Mouse (Mus musculus) limb, embryonic 14.5 days (tissue): Measurements from ENCODE around the gene Git2. TPM values are rescaled to one million over a fixed set of nuclear protein-coding genes. Genes with fewer than 3 reads are reported as not detected.
A peak's percentile ranks its signal among the peaks of the same experiment; 100 is the strongest.

Experiments used
- ATAC-seq: fragments of 200-750 bp; cut with Nextera tagmentation; 2 replicates; pipeline ENCODE4 v1.8.0; 2017; ENCODE audit warnings: low read depth, moderate number of reproducible peaks, moderate TSS enrichment; ENCODE audit not compliant: low FRiP score
- DNase-seq: peaks from one replicate; pipeline ENCODE4 v3.0.0-alpha.2; 2015; ENCODE audit warnings: low spot score
- H3K27ac ChIP-seq: fragments of 300-500 bp; sonication (generic); replicated peaks from 2 replicates; pipeline ENCODE4 v1.5.1; 2014; ENCODE audit warnings: low read depth, mild to moderate bottlenecking, low read length, moderate library complexity, mixed read lengths
- H3K27me3 ChIP-seq: fragments of 300-500 bp; sonication (generic); 2 replicates; pipeline ENCODE4 v1.6.1; 2014; ENCODE audit warnings: low read length, mixed read lengths; ENCODE audit not compliant: control insufficient read depth, insufficient read depth
- H3K36me3 ChIP-seq: fragments of 300-500 bp; sonication (generic); 2 replicates; pipeline ENCODE4 v1.6.1; 2014; ENCODE audit warnings: mild to moderate bottlenecking, low read length, moderate library complexity, mixed read lengths; ENCODE audit not compliant: control insufficient read depth, insufficient read depth
- H3K4me1 ChIP-seq: fragments of 300-500 bp; sonication (generic); 2 replicates; pipeline ENCODE4 v1.6.1; 2014; ENCODE audit warnings: antibody characterized with exemption, low read length, mixed read lengths; ENCODE audit not compliant: control insufficient read depth, insufficient read depth
- H3K4me2 ChIP-seq: fragments of 300-500 bp; sonication (generic); replicated peaks from 2 replicates; pipeline ENCODE4 v1.6.1; 2014; ENCODE audit warnings: low read depth, mild to moderate bottlenecking, low read length, moderate library complexity; ENCODE audit not compliant: severe bottlenecking
- H3K4me3 ChIP-seq: fragments of 300-500 bp; sonication (generic); replicated peaks from 2 replicates; pipeline ENCODE4 v1.5.1; 2014; ENCODE audit warnings: low read length
- H3K9ac ChIP-seq: fragments of 300-500 bp; sonication (generic); 2 replicates; pipeline ENCODE4 v1.6.1; 2014; ENCODE audit warnings: mild to moderate bottlenecking, low read depth, low read length, moderate library complexity; ENCODE audit not compliant: severe bottlenecking
- H3K9me3 ChIP-seq: fragments of 300-500 bp; sonication (generic); 2 replicates; pipeline ENCODE4 v1.6.1; 2016; ENCODE audit warnings: low read length; ENCODE audit not compliant: control insufficient read depth
- POLR2A ChIP-seq: fragments of 200-500 bp; IDR thresholded peaks from 2 replicates; pipeline ENCODE4 v1.8.0; 2012; ENCODE audit warnings: inconsistent platforms, mild to moderate bottlenecking, moderate library complexity, borderline replicate concordance; ENCODE audit not compliant: insufficient read depth, insufficient read length; ENCODE audit errors: extremely low read depth
- WGBS: fragments of 180-500 bp; shearing (Covaris S2); extraction: QIAGEN DNeasy Blood & Tissue Kit; methylation state at CpG from one replicate; pipeline ENCODE4 v1.1.7; 2014; 5-methylcytosine and 5-hydroxymethylcytosine counted together
- polyA plus RNA-seq, 2 experiments: library from polyadenylated mRNA; depleted of rRNA in 1 of 2; stranded (reverse) in 1 of 2; unstranded in 1 of 2; fragments of >200 nt; fragmentation: Nextera tagmentation in 1 of 2; extraction: Ambion mirVana in 1 of 2; gene quantifications; 2 replicates each; pipeline versions ENCODE4 v1.2.1 to v1.2.3; 2012 to 2014

Git2 gene
- polyA plus RNA-seq, 2 experiments: 41.6 to 64.2 TPM

DNA sequence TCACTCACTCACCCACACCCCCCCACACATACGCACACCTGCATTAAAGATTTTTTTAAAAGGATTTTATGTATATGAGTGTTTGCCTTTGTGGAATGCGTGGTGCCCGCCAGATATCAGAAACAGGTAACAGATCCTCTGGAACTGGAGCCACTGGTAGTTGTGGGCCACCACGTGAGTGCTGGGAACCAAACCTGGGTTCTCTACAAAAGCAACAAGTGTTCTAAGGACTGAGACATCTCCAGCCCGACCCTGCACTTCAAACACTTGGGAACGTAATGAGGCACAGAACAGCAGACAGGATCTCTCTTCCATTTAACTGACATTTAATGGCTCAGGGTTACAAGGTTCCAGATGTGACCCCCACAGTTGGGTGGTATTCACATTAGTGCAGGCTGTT, 32.6 kb upstream of the Git2 start:
- Histone ChIP-seq H3K4me3 (no peak overlapping the region), H3K4me2 (no peak overlapping the region), H3K9ac (no peak overlapping the region), H3K27me3 (no peaks in the 10 kb centered on the region), H3K27ac (no peak overlapping the region), H3K4me1 (peaks cover 17% of the 10 kb centered on the region), H3K9me3 (no peaks in the 10 kb centered on the region), H3K36me3 (peaks cover 32% of the 10 kb centered on the region)
- WGBS: 35% methylated on average over 6 of the region's 6 CpGs
- ATAC-seq (no peak), DNase-seq (no peak)
- TF ChIP-seq POLR2A: no peak

DNA sequence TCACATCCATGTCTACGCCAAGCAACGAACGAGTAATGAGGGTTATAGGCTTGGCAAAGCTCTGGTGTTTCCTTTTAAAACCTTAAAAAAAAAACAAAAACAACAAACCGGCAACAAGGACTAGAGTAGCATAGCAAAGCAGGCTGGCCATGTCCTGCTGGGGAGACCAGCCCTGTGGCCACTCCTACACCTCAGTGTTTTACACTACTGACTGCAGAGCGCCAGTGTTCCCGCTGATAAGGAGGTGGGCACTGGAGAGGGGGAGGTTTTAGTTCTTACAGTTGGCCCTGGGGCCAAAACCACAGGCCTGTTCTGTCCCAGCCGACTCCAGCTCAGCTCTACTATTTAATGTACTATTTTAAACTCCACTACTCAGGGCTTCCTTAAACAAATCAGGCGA, 32.2 kb upstream of the Git2 start:
- DNase-seq: peak; percentile 20
- WGBS: 18% methylated on average over 8 of the region's 8 CpGs
- no peak; the same call in 1 of the 2 replicates for ATAC-seq

DNA sequence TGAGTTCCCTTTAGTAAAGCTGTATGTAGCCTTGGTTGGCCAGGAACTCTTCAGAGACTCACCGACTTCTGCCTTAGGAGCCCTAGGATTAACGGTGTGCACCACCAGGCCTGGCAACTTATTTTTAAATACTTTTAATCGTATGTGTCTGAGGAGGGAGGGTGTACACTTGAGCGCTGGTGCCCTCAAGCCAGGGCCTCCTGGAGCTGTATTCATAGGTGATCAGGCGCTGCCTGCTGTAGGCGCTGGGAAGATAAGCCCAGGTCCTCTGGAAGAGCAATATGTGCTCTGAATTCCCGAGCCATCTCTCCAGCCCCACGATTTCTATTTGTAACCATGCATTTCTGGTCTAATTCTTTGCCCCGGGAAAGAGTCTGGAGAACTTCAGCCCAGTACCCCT, 31.7 kb upstream of the Git2 start:
- Histone ChIP-seq H3K9ac (no peak overlapping the region), H3K4me3 (no peak overlapping the region), H3K36me3 (peaks cover 39% of the 10 kb centered on the region), H3K4me2 (no peak overlapping the region), H3K27me3 (no peaks in the 10 kb centered on the region), H3K9me3 (no peaks in the 10 kb centered on the region), H3K27ac (peak overlapping the region; percentile 61), H3K4me1 (peaks cover 17% of the 10 kb centered on the region)
- ATAC-seq (no peak), DNase-seq (no peak)
- WGBS: 41% methylated on average over 9 of the region's 9 CpGs
- TF ChIP-seq POLR2A: no peak

More for the DNA sequence above, 32.2 kb upstream of the Git2 start:
- peak overlapping the region; percentile 61 for H3K27ac ChIP-seq
- no peak overlapping the region for H3K4me2 ChIP-seq
- no peak overlapping the region for H3K9ac ChIP-seq
- no peaks in the 10 kb centered on the region for H3K27me3 ChIP-seq
- no peaks in the 10 kb centered on the region for H3K9me3 ChIP-seq
- peaks cover 17% of the 10 kb centered on the region for H3K4me1 ChIP-seq
- no peak for TF ChIP-seq POLR2A
- no peak overlapping the region for H3K4me3 ChIP-seq
- peaks cover 36% of the 10 kb centered on the region for H3K36me3 ChIP-seq

DNA sequence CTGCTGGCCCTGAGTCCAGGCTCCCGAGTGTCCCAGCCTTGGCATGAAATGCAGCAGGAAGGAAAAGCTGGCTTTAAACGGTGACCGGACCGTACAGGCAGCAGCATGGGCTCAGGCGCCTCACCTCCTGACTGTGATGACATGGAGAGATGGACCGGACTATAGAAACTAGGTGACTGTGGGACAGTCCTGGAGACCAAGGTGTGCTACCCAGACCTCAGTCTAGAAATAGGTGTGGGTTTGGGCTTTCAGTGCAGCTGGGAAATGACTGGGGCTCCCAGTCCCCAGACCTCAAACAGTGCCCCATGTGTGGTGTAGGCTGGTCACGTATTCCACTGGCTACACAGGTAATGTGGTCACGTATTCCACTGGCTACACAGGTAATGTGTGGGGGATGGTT, 31.3 kb upstream of the Git2 start:
- TF ChIP-seq POLR2A: no peak
- Histone ChIP-seq H3K4me3 (no peak overlapping the region), H3K27me3 (no peaks in the 10 kb centered on the region), H3K4me2 (no peak overlapping the region), H3K27ac (peak overlapping the region; percentile 61), H3K9ac (no peak overlapping the region), H3K4me1 (peaks cover 17% of the 10 kb centered on the region), H3K9me3 (no peaks in the 10 kb centered on the region), H3K36me3 (peaks cover 43% of the 10 kb centered on the region)
- ATAC-seq (no peak), DNase-seq (no peak)
- WGBS: 76% methylated on average over 8 of the region's 8 CpGs

DNA sequence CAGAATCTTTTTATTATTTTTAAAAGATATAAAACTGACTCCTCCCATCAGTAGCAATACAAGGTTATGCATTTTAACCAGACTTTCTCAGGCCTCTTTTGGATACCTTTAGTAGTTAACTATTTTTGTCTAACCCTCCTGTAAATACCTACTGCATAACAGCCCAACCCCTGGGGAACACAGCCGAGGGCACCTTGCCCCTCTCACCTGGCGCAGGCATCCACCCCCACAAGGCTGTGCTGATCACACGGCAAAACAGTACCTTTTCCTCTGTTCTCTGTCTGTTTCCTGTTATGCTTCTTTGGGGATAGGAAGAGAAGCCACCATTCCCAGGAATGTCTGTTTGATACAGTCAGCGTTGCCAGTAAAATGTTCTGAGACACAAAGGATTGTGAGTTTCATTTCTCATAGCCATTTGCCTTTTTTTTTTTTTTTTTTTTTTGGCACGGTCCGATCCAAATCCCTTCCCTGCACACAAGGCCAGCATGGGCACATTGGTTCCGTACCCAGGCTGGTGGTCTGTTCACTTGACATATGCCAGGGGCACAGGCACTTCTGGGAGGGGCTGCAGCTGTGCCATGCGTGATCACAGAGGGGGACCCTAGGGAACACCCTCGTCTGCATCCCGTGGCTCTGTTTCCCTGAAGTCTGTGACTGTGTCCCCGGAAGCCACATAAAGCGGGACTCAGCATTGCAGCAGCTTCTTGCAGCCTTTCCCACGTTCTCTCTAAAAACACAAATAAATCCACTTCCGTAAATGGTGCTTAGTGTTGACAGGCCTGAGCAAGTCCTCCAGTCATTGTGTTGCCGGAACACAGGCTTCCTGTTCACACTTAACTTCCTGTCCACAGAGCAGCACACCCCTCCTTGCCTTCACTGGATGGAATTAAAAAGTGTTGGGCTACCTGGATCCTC, 30.4 kb upstream of the Git2 start:
- no peak for DNase-seq
- Histone ChIP-seq H3K27me3 (no peaks in the 10 kb centered on the region), H3K4me1 (peaks cover 17% of the 10 kb centered on the region), H3K9ac (no peak overlapping the region), H3K9me3 (no peaks in the 10 kb centered on the region), H3K4me2 (no peak overlapping the region), H3K36me3 (peaks cover 49% of the 10 kb centered on the region), H3K4me3 (no peak overlapping the region), H3K27ac (peak overlapping the region; percentile 38; the same call in 1 of the 2 replicates)
- ATAC-seq: no peak
- no peak for TF ChIP-seq POLR2A
- WGBS: 66% methylated on average over 15 of the region's 15 CpGs
